Mouse (Mus musculus) ES-Bruce4 (cell line): ENCODE results near the gene Tent5a.

ENCODE experiments used
- CTCF ChIP-seq: IDR thresholded peaks from one replicate; pipeline ENCODE4 v1.8.1; 2011; ENCODE audit warnings: low read depth, low read length
- POLR2A ChIP-seq: IDR thresholded peaks from one replicate; pipeline ENCODE4 v1.8.1; 2011; ENCODE audit warnings: low read length; ENCODE audit not compliant: insufficient read depth

- TF ChIP-seq POLR2A (no peak), CTCF (no peak)
Measured at GRCm38 (mm10) chr9:85274114-85274513, 53.0 kb downstream of the Tent5a start.
